Mouse (Mus musculus): ENCODE data around the gene Unc119. TPM values are rescaled to one million over a fixed set of nuclear protein-coding genes. Genes with fewer than 3 reads are reported as not detected.

The Unc119 gene
- total RNA-seq, 1 experiment, result 24.5 TPM

DNA sequence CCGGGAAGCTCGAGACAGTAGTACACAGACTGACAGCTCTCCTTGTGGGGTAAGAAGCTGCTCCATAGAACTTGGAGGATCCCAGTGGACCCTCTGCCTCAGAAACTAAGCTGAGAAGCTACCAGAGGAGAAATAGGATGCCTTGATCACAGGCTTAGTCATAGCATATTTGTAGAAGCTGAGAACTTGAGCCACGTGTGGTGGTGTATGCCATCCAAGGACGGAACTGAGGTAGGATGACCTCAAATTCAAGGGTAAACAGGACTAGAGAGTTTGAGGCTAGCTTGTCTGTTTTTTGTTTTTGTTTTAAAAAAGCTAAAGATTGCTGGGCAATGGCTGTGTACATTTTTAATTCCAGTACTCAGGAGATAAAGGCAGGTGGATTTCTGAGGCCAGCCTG lies 38.0 kb upstream of the Unc119 start:
- Histone ChIP-seq H3K4me1 (ENCODE audit: control insufficient read depth in 2 of 2, insufficient read depth in 2 of 2, low read length in 2 of 2, poor library complexity in 1 of 2) (no peaks in the 10 kb centered on the region), H3K9me3 (ENCODE audit: control insufficient read depth, insufficient read depth, low read depth, low read length) (no peaks in the 10 kb centered on the region), H3K36me3 (ENCODE audit: control insufficient read depth, insufficient read depth, low read length, poor library complexity, severe bottlenecking) (peaks cover 19% of the 10 kb centered on the region), H3K4me3 (ENCODE audit: insufficient read depth in 1 of 2, low read depth in 1 of 2, low read length in 2 of 2, poor library complexity in 1 of 2, severe bottlenecking in 1 of 2) (no peak overlapping the region), H3K27ac (ENCODE audit: insufficient read depth, low read depth, low read length, poor library complexity, severe bottlenecking) (no peak overlapping the region), H3K9ac (ENCODE audit: insufficient read depth, low read depth, low read length, poor library complexity, severe bottlenecking) (no peak overlapping the region)
- in situ Hi-C loops (cut with MboI; ENCODE audit: low sequenced_read_pairs in 2 of 2, unreplicated experiment in 2 of 2), result no loop called here
- TF ChIP-seq ZNF384 (IDR thresholded peaks at IDR 0.05; ENCODE audit: low read depth, low read length) (no peak), ZC3H11A (IDR thresholded peaks at IDR 0.05; ENCODE audit: borderline replicate concordance, low read depth, low read length) (no peak), CHD2 (IDR thresholded peaks at IDR 0.05; ENCODE audit: low read depth, low read length) (no peak), MAFK (IDR thresholded peaks at IDR 0.05; ENCODE audit: insufficient read depth, low read depth, low read length) (no peak), HCFC1 (IDR thresholded peaks at IDR 0.05; ENCODE audit: borderline replicate concordance, insufficient read depth, low read length) (no peak)
- no peak for DNase-seq (ENCODE audit: low read depth, low spot score)

DNA sequence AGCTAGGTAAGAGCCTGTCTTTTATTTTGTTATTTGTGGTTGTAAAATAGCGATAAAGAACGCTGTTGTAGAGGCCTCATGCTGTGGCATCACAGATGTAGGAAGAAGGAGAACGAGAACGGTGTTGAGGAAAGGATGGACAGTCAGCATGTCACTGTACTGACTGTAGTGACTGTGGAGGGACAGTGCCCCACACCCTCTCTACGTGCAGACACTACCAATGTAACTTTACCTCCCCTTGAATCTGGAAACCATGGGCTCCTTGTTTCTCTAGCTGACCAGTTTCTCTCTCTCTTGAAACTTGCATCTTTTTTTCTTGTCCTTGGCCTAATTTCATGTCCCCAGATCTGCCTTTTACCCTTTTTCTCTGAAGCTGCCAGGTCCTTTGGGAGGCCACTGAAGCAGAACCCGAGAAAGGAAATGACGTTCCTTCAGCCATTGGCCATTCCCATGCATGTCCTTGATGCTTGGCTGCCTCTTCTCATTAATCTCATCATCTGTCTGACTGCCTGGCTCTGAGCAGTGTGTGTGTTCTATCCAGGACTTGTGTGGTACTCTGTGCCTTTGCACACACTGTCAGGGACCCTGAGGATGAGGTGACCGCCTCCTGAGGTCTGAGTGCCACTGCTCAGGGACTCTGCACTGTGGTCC lies 32.3 kb upstream of the Unc119 start:
- Histone ChIP-seq H3K4me1 (ENCODE audit: control insufficient read depth in 2 of 2, insufficient read depth in 2 of 2, low read length in 2 of 2, poor library complexity in 1 of 2) (peaks cover 0 to 3% of the 10 kb centered on the region in 2 experiments; a peak in 1 of 4 replicates), H3K4me3 (ENCODE audit: insufficient read depth in 1 of 2, low read depth in 1 of 2, low read length in 2 of 2, poor library complexity in 1 of 2, severe bottlenecking in 1 of 2) (no peak overlapping the region), H3K27ac (ENCODE audit: insufficient read depth, low read depth, low read length, poor library complexity, severe bottlenecking) (no peak overlapping the region; the same call in 1 of the 2 replicates), H3K9ac (ENCODE audit: insufficient read depth, low read depth, low read length, poor library complexity, severe bottlenecking) (no peak overlapping the region), H3K36me3 (ENCODE audit: control insufficient read depth, insufficient read depth, low read length, poor library complexity, severe bottlenecking) (peaks cover 38% of the 10 kb centered on the region), H3K9me3 (ENCODE audit: control insufficient read depth, insufficient read depth, low read depth, low read length) (no peaks in the 10 kb centered on the region)
- no peak for DNase-seq (ENCODE audit: low read depth, low spot score)
- in situ Hi-C loops (cut with MboI; ENCODE audit: low sequenced_read_pairs in 2 of 2, unreplicated experiment in 2 of 2), result no loop called here
- TF ChIP-seq ZNF384 (IDR thresholded peaks at IDR 0.05; ENCODE audit: low read depth, low read length) (no peak), HCFC1 (IDR thresholded peaks at IDR 0.05; ENCODE audit: borderline replicate concordance, insufficient read depth, low read length) (no peak), CHD2 (IDR thresholded peaks at IDR 0.05; ENCODE audit: low read depth, low read length) (no peak), ZC3H11A (IDR thresholded peaks at IDR 0.05; ENCODE audit: borderline replicate concordance, low read depth, low read length) (no peak), MAFK (IDR thresholded peaks at IDR 0.05; ENCODE audit: insufficient read depth, low read depth, low read length) (no peak)

DNA sequence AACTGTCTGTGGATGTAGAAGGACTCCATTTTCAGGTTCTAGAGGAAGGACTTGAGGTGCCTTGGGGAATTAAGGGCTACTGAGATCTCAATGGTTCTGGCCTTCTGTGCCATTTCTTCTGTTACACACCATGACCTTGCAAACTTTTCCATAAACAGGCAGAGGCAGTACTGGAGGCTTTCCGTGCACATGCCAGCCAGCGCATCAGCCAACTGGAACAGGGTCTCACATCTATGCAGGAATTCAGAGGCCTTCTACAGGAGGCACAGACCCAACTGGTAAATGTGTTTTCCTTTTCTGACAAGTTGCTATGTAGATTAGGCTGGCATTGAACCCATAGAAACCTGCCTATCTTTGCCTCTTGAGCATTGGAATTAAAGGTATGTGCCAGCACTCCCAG lies 29.6 kb upstream of the Unc119 start:
- Histone ChIP-seq H3K9me3 (ENCODE audit: control insufficient read depth, insufficient read depth, low read depth, low read length) (no peaks in the 10 kb centered on the region), H3K9ac (ENCODE audit: insufficient read depth, low read depth, low read length, poor library complexity, severe bottlenecking) (no peak overlapping the region), H3K27ac (ENCODE audit: insufficient read depth, low read depth, low read length, poor library complexity, severe bottlenecking) (no peak overlapping the region), H3K36me3 (ENCODE audit: control insufficient read depth, insufficient read depth, low read length, poor library complexity, severe bottlenecking) (peaks cover 44% of the 10 kb centered on the region), H3K4me3 (ENCODE audit: insufficient read depth in 1 of 2, low read depth in 1 of 2, low read length in 2 of 2, poor library complexity in 1 of 2, severe bottlenecking in 1 of 2) (no peak overlapping the region), H3K4me1 (ENCODE audit: control insufficient read depth in 2 of 2, insufficient read depth in 2 of 2, low read length in 2 of 2, poor library complexity in 1 of 2) (peaks cover 0 to 7% of the 10 kb centered on the region in 2 experiments; a peak in 1 of 4 replicates)
- DNase-seq (ENCODE audit: low read depth, low spot score), result no peak
- in situ Hi-C loops (cut with MboI; ENCODE audit: low sequenced_read_pairs in 2 of 2, unreplicated experiment in 2 of 2), result no loop called here
- TF ChIP-seq MAFK (IDR thresholded peaks at IDR 0.05; ENCODE audit: insufficient read depth, low read depth, low read length) (no peak), CHD2 (IDR thresholded peaks at IDR 0.05; ENCODE audit: low read depth, low read length) (no peak), ZC3H11A (IDR thresholded peaks at IDR 0.05; ENCODE audit: borderline replicate concordance, low read depth, low read length) (no peak), ZNF384 (IDR thresholded peaks at IDR 0.05; ENCODE audit: low read depth, low read length) (no peak), HCFC1 (IDR thresholded peaks at IDR 0.05; ENCODE audit: borderline replicate concordance, insufficient read depth, low read length) (no peak)

GRCm38 (mm10) chr11:78318411-78318810 lies 24.9 kb upstream of the Unc119 start:
- TF ChIP-seq HCFC1 (IDR thresholded peaks at IDR 0.05; ENCODE audit: borderline replicate concordance, insufficient read depth, low read length), result no peak
- H3K27ac ChIP-seq (ENCODE audit: insufficient read depth, low read depth, low read length, poor library complexity, severe bottlenecking), result no peak overlapping the region
- H3K36me3 ChIP-seq (ENCODE audit: control insufficient read depth, insufficient read depth, low read length, poor library complexity, severe bottlenecking), result peaks cover 50% of the 10 kb centered on the region
- H3K9ac ChIP-seq (ENCODE audit: insufficient read depth, low read depth, low read length, poor library complexity, severe bottlenecking), result no peak overlapping the region
- H3K4me1 ChIP-seq (ENCODE audit: control insufficient read depth in 2 of 2, insufficient read depth in 2 of 2, low read length in 2 of 2, poor library complexity in 1 of 2), result peaks cover 0 to 12% of the 10 kb centered on the region in 2 experiments; a peak in 2 of 4 replicates
- no peak for DNase-seq (ENCODE audit: low read depth, low spot score)
- in situ Hi-C loops (cut with MboI; ENCODE audit: low sequenced_read_pairs in 2 of 2, unreplicated experiment in 2 of 2), result no loop called here
- no peaks in the 10 kb centered on the region for H3K9me3 ChIP-seq (ENCODE audit: control insufficient read depth, insufficient read depth, low read depth, low read length)
- no peak overlapping the region for H3K4me3 ChIP-seq (ENCODE audit: insufficient read depth in 1 of 2, low read depth in 1 of 2, low read length in 2 of 2, poor library complexity in 1 of 2, severe bottlenecking in 1 of 2)

Data from ES-E14 (cell line).